Mouse (Mus musculus) intestine, embryonic 14.5 days (tissue): ENCODE results near the gene Cgrrf1. TPM values are rescaled to one million over a fixed set of nuclear protein-coding genes. Genes with fewer than 3 reads are reported as not detected.
A peak's percentile ranks its signal among the peaks of the same experiment; 100 is the strongest.

ENCODE experiments used
- ATAC-seq: fragments of 200-750 bp; cut with Nextera tagmentation; replicated peaks from 2 replicates; pipeline ENCODE4 v1.8.0; 2017; ENCODE audit warnings: low read depth, moderate number of reproducible peaks, moderate TSS enrichment, moderate library complexity; ENCODE audit not compliant: low FRiP score, low TSS enrichment
- DNase-seq: peaks from one replicate; pipeline ENCODE4 v3.0.0-alpha.2; 2018; ENCODE audit warnings: low spot score
- H3K27ac ChIP-seq: fragments of 300-500 bp; sonication (generic); 2 replicates; pipeline ENCODE4 v1.5.1; 2014; ENCODE audit warnings: low read depth, mild to moderate bottlenecking, control low read depth
- H3K27me3 ChIP-seq: fragments of 300-500 bp; sonication (generic); replicated peaks from 2 replicates; pipeline ENCODE4 v1.6.1; 2014; ENCODE audit warnings: low read length, control low read depth; ENCODE audit not compliant: control insufficient read depth, insufficient read depth
- H3K36me3 ChIP-seq: fragments of 300-500 bp; sonication (generic); 2 replicates; pipeline ENCODE4 v1.6.1; 2014; ENCODE audit warnings: low read length, control low read depth; ENCODE audit not compliant: control insufficient read depth, insufficient read depth
- H3K4me1 ChIP-seq: fragments of 300-500 bp; sonication (generic); replicated peaks from 2 replicates; pipeline ENCODE4 v1.6.1; 2014; ENCODE audit warnings: low read length, control low read depth, mixed read lengths; ENCODE audit not compliant: control insufficient read depth, insufficient read depth
- H3K4me2 ChIP-seq: fragments of 300-500 bp; sonication (generic); 2 replicates; pipeline ENCODE4 v1.6.1; 2014; ENCODE audit warnings: low read length
- H3K4me3 ChIP-seq: fragments of 300-500 bp; sonication (generic); 2 replicates; pipeline ENCODE4 v1.5.1; 2014; ENCODE audit warnings: low read depth, low read length, control low read depth, mixed read lengths
- H3K9ac ChIP-seq: fragments of 300-500 bp; sonication (generic); 2 replicates; pipeline ENCODE4 v1.6.1; 2014; ENCODE audit warnings: mild to moderate bottlenecking, low read length
- H3K9me3 ChIP-seq: fragments of 300-500 bp; sonication (generic); 2 replicates; pipeline ENCODE4 v1.6.1; 2016; ENCODE audit warnings: low read length, control low read depth; ENCODE audit not compliant: control insufficient read depth
- WGBS: fragments of 180-500 bp; shearing (Covaris S2); extraction: QIAGEN DNeasy Blood & Tissue Kit; methylation state at CpG from one replicate; pipeline ENCODE4 v1.1.7; 2014; 5-methylcytosine and 5-hydroxymethylcytosine counted together
- polyA plus RNA-seq: library from polyadenylated mRNA; unstranded; fragments of >200 nt; fragmentation: Nextera tagmentation; extraction: Ambion mirVana; gene quantifications from 2 replicates; pipeline ENCODE4 v1.2.1, GENCODE M21; 2014

Cgrrf1 gene
- polyA plus RNA-seq, 1 experiment from 2014 or later = 28.6 TPM

DNA sequence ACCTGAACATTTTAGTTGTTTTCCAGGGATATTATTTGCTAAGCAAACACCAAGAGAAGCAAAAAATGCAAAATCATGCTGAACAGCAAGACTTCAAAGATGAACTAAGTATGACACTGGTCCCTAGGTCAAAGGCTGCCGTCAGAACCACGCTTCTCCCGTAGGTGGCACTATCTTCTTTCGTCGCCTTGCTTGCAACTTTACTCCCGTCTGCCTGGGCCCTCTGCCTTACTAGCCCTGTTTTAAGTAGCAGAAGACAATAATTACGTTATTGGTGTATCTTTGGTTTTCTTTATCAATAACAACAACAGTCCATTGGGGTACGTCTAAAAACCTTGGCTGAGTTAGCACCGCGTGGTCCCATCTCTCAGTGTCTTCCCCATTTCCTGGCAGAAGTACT is 49.0 kb downstream of the Cgrrf1 start:
- Histone ChIP-seq H3K4me1 (peaks cover 6% of the 10 kb centered on the region; the same call in 1 of the 2 replicates), H3K4me2 (peak overlapping the region; percentile 96), H3K36me3 (no peaks in the 10 kb centered on the region), H3K27me3 (no peaks in the 10 kb centered on the region), H3K9ac (no peak overlapping the region), H3K4me3 (no peak overlapping the region), H3K9me3 (no peaks in the 10 kb centered on the region), H3K27ac (no peak overlapping the region)
- ATAC-seq = no peak
- DNase-seq = peak; percentile 79
- WGBS = 6% methylated on average over 10 of the region's 10 CpGs

DNA sequence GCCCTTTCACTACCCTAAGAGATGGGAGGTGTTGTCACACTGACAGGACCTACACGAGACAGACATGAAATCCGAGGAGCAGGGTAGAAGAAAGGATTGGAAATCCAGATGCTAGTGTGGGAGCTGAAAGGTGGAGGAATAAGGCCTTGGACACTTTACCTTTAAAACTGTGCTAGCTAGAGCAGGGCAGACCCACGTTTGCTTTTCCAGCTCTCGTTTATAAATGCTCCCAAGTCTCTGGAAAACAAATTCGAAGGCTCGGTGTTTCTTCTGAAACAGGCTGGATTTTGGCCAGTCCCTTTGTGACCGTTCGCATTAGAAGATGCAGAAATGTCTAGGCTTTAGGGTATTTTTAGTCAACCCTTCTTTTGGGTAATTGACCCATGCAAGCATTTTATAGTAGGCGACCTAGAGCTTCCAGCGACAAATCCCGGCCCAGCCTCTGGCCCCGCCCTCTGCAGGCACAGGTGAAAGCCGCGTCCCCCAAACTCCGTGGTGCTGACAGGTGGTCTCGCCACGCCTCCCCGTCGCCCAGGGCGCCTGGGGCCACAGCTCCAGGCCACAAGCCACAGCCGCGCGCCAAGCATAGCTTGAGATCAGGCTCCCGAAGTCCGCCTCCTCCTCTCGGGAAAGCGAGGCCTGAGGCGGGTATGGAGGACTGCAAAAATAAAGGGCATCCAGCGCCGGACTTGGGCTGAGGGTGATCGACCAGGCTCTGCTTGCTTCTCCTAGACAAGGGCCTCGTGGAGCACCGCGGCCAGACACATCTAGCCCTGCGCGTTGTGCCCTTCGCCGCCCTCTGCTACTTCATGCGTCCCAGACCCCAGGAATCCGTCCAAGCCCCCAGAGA is 49.9 kb downstream of the Cgrrf1 start:
- Histone ChIP-seq H3K9me3 (no peaks in the 10 kb centered on the region), H3K4me2 (peak overlapping the region; percentile 96), H3K27me3 (no peaks in the 10 kb centered on the region), H3K4me1 (peaks cover 12% of the 10 kb centered on the region), H3K9ac (peak overlapping the region; percentile 79), H3K4me3 (peak overlapping the region; percentile 75), H3K36me3 (no peaks in the 10 kb centered on the region), H3K27ac (peak overlapping the region; percentile 71)
- 5% methylated on average over 38 of the region's 40 CpGs for WGBS
- DNase-seq = peak; percentile 79
- ATAC-seq = peak; percentile 25

DNA sequence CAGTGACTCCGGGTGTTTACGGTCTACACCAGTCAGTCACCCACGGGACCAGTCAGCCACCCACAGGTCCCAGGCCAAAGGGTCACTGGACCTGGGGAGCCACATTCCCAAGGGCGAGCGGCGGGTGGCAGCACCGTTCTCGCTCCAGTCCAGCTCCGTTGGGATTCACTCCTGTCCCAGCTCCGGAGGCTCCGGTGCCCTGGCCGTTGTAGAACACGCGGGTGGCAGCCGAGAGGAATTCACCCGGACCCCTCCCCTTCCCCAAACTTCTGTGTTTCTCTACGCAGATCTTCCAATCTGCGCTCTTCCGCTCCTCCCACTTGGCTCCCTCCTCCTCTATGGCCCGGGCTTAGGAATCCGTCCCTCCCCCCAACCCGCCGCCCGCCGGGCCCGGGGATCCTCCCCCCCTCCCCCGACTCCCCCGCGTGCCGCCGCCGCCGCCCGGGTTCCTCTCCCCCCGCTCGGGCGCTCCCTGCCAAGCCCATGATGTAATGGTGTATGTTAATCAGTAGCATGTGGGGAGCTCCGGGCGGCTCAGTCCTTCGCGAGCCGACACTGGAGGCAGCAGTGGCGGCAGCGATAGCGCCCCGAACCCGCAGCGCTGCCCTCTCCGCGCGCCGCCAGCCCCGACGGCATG is 50.6 kb downstream of the Cgrrf1 start, which contains the start of gene Samd4:
Gene Samd4 (plus strand): TSS at position 424 of the 637 bp plus-strand sequence.
- Histone ChIP-seq H3K9me3 (no peaks in the 10 kb centered on the region), H3K4me2 (peak within 1 kb of the TSS; percentile 96), H3K4me3 (peak within 1 kb of the TSS; percentile 75), H3K27ac (peak within 1 kb of the TSS; percentile 93), H3K36me3 (no peaks in the 10 kb centered on the region), H3K27me3 (no peaks in the 10 kb centered on the region), H3K9ac (peak within 1 kb of the TSS; percentile 79), H3K4me1 (peaks cover 16% of the 10 kb centered on the region)
- ATAC-seq = peak; percentile 68
- DNase-seq = peak; percentile 86
- 1% methylated on average over 54 of the region's 54 CpGs for WGBS

DNA sequence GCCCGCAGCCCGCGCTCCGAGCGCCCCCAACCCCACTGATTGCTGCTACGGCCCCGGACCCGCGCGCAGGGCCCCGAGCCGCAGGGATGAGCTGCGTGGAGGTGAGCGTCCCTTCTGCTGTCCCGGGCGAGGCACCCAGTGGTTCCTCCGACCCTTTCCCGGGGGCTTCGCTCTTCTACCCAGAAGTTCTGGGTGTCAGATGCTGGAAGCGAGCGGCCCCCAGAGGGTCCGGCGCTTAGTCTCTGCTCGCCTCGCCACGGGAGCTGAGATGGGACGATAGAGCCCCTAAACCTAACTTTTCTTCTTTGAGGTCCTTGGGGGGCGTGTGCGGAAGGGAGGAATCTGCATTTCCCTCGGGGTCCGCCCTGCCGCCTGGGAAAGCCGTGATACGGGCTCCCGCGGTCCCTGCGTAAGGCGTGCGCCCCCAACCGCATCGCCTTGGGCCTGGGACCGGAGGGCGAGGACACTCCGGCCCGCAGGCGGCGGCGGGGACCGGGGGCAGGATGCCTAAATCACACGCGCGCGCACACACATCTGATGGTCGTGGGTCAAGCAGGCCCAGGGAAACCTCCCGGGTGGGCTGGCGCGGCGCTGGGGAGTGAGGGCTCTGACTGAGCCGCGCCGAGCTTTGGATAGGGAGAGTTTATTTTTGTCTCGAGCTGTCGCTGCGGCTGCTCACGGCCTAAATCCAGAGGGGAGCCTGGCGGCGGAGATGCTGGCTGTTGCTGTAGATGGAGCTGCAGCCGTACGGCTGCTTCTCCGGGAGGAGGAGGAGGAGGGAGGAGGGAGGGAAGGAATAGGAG is 51.3 kb downstream of the Cgrrf1 start:
- Histone ChIP-seq H3K4me2 (peak overlapping the region; percentile 96), H3K4me3 (peak overlapping the region; percentile 75), H3K36me3 (0 out of 2 replicates have a peak, but pooled peaks cover 2% of the 10 kb centered on the region), H3K27ac (peak overlapping the region; percentile 93), H3K9ac (peak overlapping the region; percentile 79), H3K27me3 (no peaks in the 10 kb centered on the region), H3K4me1 (peaks cover 16% of the 10 kb centered on the region), H3K9me3 (no peaks in the 10 kb centered on the region)
- under 1% methylated on average over 68 of the region's 70 CpGs for WGBS
- ATAC-seq (peak; percentile 7; the same call in 1 of the 2 replicates), DNase-seq (peak; percentile 86)

DNA sequence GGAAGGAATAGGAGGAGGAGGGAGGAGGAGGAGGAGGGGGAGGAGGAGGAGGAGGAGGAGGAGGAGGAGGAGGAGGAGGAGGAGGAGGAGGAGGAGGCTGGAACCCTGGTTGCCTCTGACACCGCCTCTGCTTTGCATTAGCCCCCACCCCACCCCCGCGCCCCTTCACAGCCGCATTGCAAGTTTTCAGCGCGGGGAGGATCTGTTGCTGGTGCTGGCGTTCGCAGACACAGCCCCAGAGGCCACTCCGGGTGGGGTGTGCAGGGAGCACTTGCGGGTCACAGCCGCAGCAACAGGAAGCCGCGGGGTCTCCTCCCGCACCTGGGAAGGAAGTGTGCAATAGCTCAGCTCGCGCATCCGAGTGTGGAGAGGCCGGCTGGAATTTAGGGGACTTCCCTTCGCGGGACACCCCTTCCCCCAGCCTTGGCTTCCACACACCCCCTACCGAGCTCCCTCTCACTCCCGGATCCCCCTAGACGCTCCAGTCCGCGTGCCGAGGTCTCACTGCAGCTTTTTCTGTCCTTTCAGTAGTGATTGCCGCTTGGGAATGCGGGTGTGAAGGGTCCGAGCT is 52.0 kb downstream of the Cgrrf1 start:
- Histone ChIP-seq H3K27me3 (no peaks in the 10 kb centered on the region), H3K4me2 (peak overlapping the region; percentile 96), H3K9me3 (no peaks in the 10 kb centered on the region), H3K4me1 (peaks cover 16% of the 10 kb centered on the region), H3K27ac (peak overlapping the region; percentile 87), H3K4me3 (peak overlapping the region; percentile 75), H3K36me3 (0 out of 2 replicates have a peak, but pooled peaks cover 3% of the 10 kb centered on the region), H3K9ac (peak overlapping the region; percentile 74)
- DNase-seq = peak; percentile 87
- WGBS = 0% methylated on average over 19 of the region's 29 CpGs
- peak; percentile 23 for ATAC-seq

DNA sequence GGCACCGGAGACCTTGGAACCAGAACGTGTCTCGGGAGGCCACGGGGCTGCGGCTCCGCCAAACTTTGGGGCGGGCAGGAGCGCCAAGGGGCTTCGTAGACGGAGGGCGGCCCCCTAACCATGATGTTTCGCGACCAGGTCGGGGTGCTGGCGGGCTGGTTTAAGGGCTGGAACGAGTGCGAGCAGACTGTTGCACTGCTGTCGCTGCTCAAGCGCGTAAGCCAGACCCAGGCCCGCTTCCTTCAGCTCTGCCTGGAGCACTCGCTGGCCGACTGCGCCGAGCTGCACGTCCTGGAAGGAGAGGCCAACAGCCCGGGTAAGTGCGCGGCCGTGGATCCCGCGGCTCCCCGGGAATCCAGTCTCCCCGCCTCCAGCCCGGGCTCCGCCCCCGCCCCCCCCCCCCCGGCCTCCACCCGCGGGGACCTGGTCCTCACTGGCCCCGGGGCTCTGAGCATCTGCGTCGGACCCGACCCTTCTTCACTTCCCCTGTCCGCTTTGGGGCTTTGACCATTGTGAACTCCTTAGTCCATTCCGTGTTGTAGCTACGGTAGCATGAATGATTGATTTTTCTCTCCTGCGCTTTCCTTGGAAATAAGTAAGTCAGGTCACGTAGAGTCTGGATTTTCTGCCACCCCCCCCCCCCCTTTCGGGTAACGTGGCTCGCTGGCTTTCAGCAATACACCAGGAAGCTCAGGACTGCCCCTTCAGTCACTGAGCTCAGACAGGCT is 52.9 kb downstream of the Cgrrf1 start:
- under 1% methylated on average over 45 of the region's 52 CpGs for WGBS
- ATAC-seq = peak; percentile 29
- H3K27me3 ChIP-seq = no peaks in the 10 kb centered on the region

DNA sequence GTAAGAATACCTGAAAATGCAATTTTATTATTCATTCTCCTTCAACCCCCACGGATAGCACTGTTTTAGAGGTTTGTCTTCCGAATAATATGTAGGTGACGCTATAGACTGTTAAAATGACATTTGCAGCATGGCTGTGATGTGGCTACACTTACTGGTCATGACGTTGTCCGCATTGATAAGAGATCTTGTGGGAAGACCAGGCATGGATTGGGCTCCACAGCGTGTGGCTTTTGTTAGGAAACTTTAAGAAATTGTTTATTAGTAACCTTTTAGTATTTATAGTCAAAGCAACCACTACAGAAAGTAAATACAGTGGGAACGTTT is 53.5 kb downstream of the Cgrrf1 start:
- WGBS = 4% methylated on average over 7 of the region's 7 CpGs
- Histone ChIP-seq H3K4me2 (peak overlapping the region; percentile 96), H3K9me3 (no peaks in the 10 kb centered on the region), H3K27me3 (no peaks in the 10 kb centered on the region), H3K9ac (peak overlapping the region; percentile 74), H3K36me3 (peaks cover 13% of the 10 kb centered on the region; the same call in 1 of the 2 replicates), H3K4me1 (peaks cover 16% of the 10 kb centered on the region), H3K4me3 (peak overlapping the region; percentile 75), H3K27ac (peak overlapping the region; percentile 87)
- DNase-seq (no peak), ATAC-seq (no peak)

More for the DNA sequence above, 52.9 kb downstream of the Cgrrf1 start:
- H3K27ac ChIP-seq = peak overlapping the region; percentile 87
- DNase-seq = peak; percentile 86
- H3K4me1 ChIP-seq = peaks cover 16% of the 10 kb centered on the region
- H3K4me3 ChIP-seq = peak overlapping the region; percentile 75
- H3K9ac ChIP-seq = peak overlapping the region; percentile 74
- peak overlapping the region; percentile 96 for H3K4me2 ChIP-seq
- H3K9me3 ChIP-seq = no peaks in the 10 kb centered on the region
- H3K36me3 ChIP-seq = peaks cover 9% of the 10 kb centered on the region; the same call in 1 of the 2 replicates
